Mouse (Mus musculus) bone marrow macrophage, adult 2 months (primary cell): ENCODE measurements around the gene Trim16.

Experiments used
- CTCF ChIP-seq: IDR thresholded peaks from 2 replicates; pipeline ENCODE4 v1.5.1; 2012; ENCODE audit warnings: low read depth, mild to moderate bottlenecking, low read length, moderate library complexity
- POLR2A ChIP-seq: IDR thresholded peaks from 2 replicates; pipeline ENCODE4 v1.6.1; 2012; ENCODE audit warnings: mild to moderate bottlenecking, low read depth, low read length, borderline replicate concordance

DNA sequence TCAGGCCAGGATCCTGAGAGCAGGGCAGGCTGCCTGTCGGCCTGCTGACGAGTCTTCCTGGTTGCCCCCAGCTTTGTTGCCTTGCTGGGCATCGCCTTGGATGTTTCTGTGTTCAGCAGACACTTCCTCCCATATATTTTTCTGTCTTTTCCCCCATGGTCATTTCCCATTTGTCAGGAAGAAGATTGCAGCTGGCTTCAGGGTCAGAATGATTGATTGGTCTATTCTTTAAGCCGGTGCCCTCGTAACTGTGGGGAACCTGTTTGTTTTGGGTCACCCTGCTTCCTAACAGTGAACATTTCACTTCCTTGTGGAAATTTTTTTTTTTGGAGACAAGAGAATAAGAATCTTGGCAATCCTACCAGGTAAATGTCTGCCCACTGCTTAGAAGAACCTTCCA, 65.3 kb downstream of the Trim16 start:
- TF ChIP-seq CTCF (no peak), POLR2A (no peak)
